Mouse (Mus musculus) heart, postnatal 0 days (tissue): ENCODE results near the gene Bcl2l1.

Experiments
- CTCF ChIP-seq: IDR thresholded peaks from 2 replicates; pipeline ENCODE4 v1.5.1; 2016; ENCODE audit warnings: antibody characterized with exemption, control low read depth, low read depth
- EP300 ChIP-seq: IDR thresholded peaks from 2 replicates; pipeline ENCODE4 v1.6.1; 2016; ENCODE audit warnings: antibody characterized with exemption, low read depth

DNA sequence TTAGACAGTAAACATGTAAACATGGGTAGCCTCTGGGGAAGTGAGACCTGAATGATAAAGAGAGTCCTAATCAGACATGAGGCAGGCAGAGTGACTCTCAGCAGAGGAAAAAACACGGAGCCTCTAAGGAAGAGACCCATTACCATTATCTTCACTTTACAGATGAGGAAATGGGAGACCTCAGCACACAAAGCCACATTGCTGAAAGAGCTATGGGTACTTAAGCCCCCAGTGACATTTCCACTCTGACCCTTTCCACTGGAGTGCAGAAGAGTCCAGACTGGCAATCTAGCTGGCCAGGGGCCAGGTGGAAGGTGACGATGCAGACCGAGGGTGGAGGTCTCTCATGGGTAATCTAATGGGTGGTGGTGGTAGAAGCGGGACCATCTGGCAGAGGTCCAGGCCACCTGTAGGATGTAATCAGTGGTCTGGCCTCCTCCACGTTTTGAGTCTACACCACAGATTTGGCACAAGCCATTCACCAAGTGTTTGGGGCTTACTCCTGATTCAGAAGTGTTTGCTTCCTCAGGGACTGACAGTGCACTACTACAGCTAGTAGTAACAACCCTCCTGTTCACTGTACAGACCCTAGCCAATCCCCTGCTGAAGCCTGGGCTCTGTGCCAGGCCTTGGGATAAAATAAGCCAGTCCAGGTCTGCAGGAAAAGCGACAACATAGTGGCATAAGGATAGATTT, 13.8 kb downstream of the Bcl2l1 start:
- TF ChIP-seq CTCF, result no peak
- 0 out of 2 replicates have a peak, but pooled peaks have one; percentile 23 for TF ChIP-seq EP300
